Mouse (Mus musculus): ENCODE measurements around the gene Alpl. TPM values are rescaled to one million over a fixed set of nuclear protein-coding genes. Genes with fewer than 3 reads are reported as not detected.

Alpl gene
- total and polyA plus RNA-seq, 3 experiments = not detected

- Histone ChIP-seq H3K9me3 (replicated peaks; ENCODE audit: insufficient read depth, low read length) (no peaks in the 10 kb centered on the region), H3K4me3 (ENCODE audit: control insufficient read depth in 1 of 2, insufficient read depth in 1 of 2, low read depth in 2 of 2, low read length in 2 of 2) (no peak overlapping the region), H3K27me3 (ENCODE audit: control insufficient read depth in 1 of 2, insufficient read depth in 2 of 2, low read length in 2 of 2) (0 out of 4 replicates have a peak, but pooled peaks cover 0 to 1% of the 10 kb centered on the region in 2 experiments), H3K9ac (ENCODE audit: control insufficient read depth, low read depth, low read length, poor library complexity, severe bottlenecking) (no peak overlapping the region), H3K27ac (ENCODE audit: control insufficient read depth, low read depth, low read length) (no peak overlapping the region), H3K36me3 (ENCODE audit: control insufficient read depth in 1 of 2, insufficient read depth in 2 of 2, low read length in 2 of 2) (no peaks in the 10 kb centered on the region), H3K79me2 (ENCODE audit: control insufficient read depth, insufficient read depth, low read length, poor library complexity) (no peaks in the 10 kb centered on the region), H3K4me1 (ENCODE audit: control insufficient read depth in 1 of 2, insufficient read depth in 2 of 2, low read length in 2 of 2) (peaks cover 0 to 4% of the 10 kb centered on the region in 2 experiments; a peak in 2 of 4 replicates)
- no peak for DNase-seq (ENCODE audit: low read depth, low spot score)
- no peak for TF ChIP-seq USF2 (IDR thresholded peaks at IDR 0.05; ENCODE audit: borderline replicate concordance in 1 of 2, insufficient read depth in 1 of 2, low read depth in 1 of 2, low read length in 2 of 2)
- no peak for TF ChIP-seq CTCF (IDR thresholded peaks at IDR 0.05 in 2 of 3, conservative IDR thresholded peaks at IDR 0.05 in 1 of 3; ENCODE audit: control insufficient read depth in 1 of 3, insufficient read depth in 1 of 3, low read depth in 2 of 3, low read length in 3 of 3, poor library complexity in 1 of 3, severe bottlenecking in 1 of 3)
- TF ChIP-seq POLR2AphosphoS2 (IDR thresholded peaks at IDR 0.05; ENCODE audit: low read length) = no peak
These were observed 27.4 kb upstream of the Alpl start for GRCm38 (mm10) chr4:137823542-137823941.

GRCm38 (mm10) chr4:137822537-137822936 is 26.4 kb upstream of the Alpl start:
- H3K36me3 ChIP-seq (ENCODE audit: control insufficient read depth in 1 of 2, insufficient read depth in 2 of 2, low read length in 2 of 2) = no peaks in the 10 kb centered on the region
- H3K27ac ChIP-seq (ENCODE audit: control insufficient read depth, low read depth, low read length) = no peak overlapping the region
- H3K9me3 ChIP-seq (replicated peaks; ENCODE audit: insufficient read depth, low read length) = no peaks in the 10 kb centered on the region
- no peak overlapping the region for H3K9ac ChIP-seq (ENCODE audit: control insufficient read depth, low read depth, low read length, poor library complexity, severe bottlenecking)
- H3K4me3 ChIP-seq (ENCODE audit: control insufficient read depth in 1 of 2, insufficient read depth in 1 of 2, low read depth in 2 of 2, low read length in 2 of 2) = no peak overlapping the region
- H3K79me2 ChIP-seq (ENCODE audit: control insufficient read depth, insufficient read depth, low read length, poor library complexity) = no peaks in the 10 kb centered on the region
- DNase-seq (ENCODE audit: low read depth, low spot score) = no peak
- H3K4me1 ChIP-seq (ENCODE audit: control insufficient read depth in 1 of 2, insufficient read depth in 2 of 2, low read length in 2 of 2) = peaks cover 0 to 4% of the 10 kb centered on the region in 2 experiments; a peak in 2 of 4 replicates
- TF ChIP-seq NRF1 (IDR thresholded peaks at IDR 0.05; ENCODE audit: insufficient read depth, low read depth, low read length, poor library complexity, severe bottlenecking) (no peak), ZNF384 (IDR thresholded peaks at IDR 0.05; ENCODE audit: low read depth, low read length) (no peak), USF2 (IDR thresholded peaks at IDR 0.05; ENCODE audit: borderline replicate concordance in 1 of 2, insufficient read depth in 1 of 2, low read depth in 1 of 2, low read length in 2 of 2) (no peak), NELFE (IDR thresholded peaks at IDR 0.05; ENCODE audit: low read depth, low read length) (no peak), MYB (IDR thresholded peaks at IDR 0.05; ENCODE audit: low read depth, low read length) (no peak), GABPA (IDR thresholded peaks at IDR 0.05; ENCODE audit: low read depth, low read length) (no peak), GATA1 (IDR thresholded peaks at IDR 0.05; ENCODE audit: low read depth, low read length) (no peak), ETS1 (IDR thresholded peaks at IDR 0.05; ENCODE audit: low read depth, low read length) (no peak), BHLHE40 (IDR thresholded peaks at IDR 0.05; ENCODE audit: borderline replicate concordance, low read depth, low read length) (no peak), MXI1 (IDR thresholded peaks at IDR 0.05; ENCODE audit: low read depth, low read length) (no peak), SMC3 (IDR thresholded peaks at IDR 0.05; ENCODE audit: low read depth, low read length) (no peak), KAT2A (conservative IDR thresholded peaks at IDR 0.05; ENCODE audit: low read depth, low read length) (no peak), TBP (IDR thresholded peaks at IDR 0.05; ENCODE audit: low read depth, low read length) (no peak), TAL1 (IDR thresholded peaks at IDR 0.05; ENCODE audit: low read length) (no peak), CTCF (IDR thresholded peaks at IDR 0.05 in 2 of 3, conservative IDR thresholded peaks at IDR 0.05 in 1 of 3; ENCODE audit: control insufficient read depth in 1 of 3, insufficient read depth in 1 of 3, low read depth in 2 of 3, low read length in 3 of 3, poor library complexity in 1 of 3, severe bottlenecking in 1 of 3) (no peak), RCOR1 (IDR thresholded peaks at IDR 0.05; ENCODE audit: low read depth, low read length) (no peak), E2F4 (IDR thresholded peaks at IDR 0.05; ENCODE audit: borderline replicate concordance, low read depth, low read length) (no peak), SIN3A (IDR thresholded peaks at IDR 0.05; ENCODE audit: low read length) (no peak), USF1 (IDR thresholded peaks at IDR 0.05; ENCODE audit: low read depth, low read length) (no peak)
- H3K27me3 ChIP-seq (ENCODE audit: control insufficient read depth in 1 of 2, insufficient read depth in 2 of 2, low read length in 2 of 2) = 0 out of 4 replicates have a peak, but pooled peaks cover 0 to 1% of the 10 kb centered on the region in 2 experiments
